ENCODE assay signal across 15 mouse cellular contexts in genomic region chr3:79984542-79984941, GRCm38 (mm10).
DNase-seq lines count a peak whose midpoint lies in the region; ATAC-seq and TF ChIP-seq lines count a peak whose summit lies in the region.
"Had no signal": no experiment of that assay in that cellular context is flagged by ENCODE, and none has a peak within 500 bp of the region (broad histone marks: within the 10 kb centered on the region; RNA-seq: fewer than 3 reads in every experiment).

No protein-coding gene starts in this region.

- no peak for DNase-seq in gastrocnemius, adult 2 months
- no peak for DNase-seq in gastrocnemius, postnatal 36 days
- peak; percentile 3 for DNase-seq in CD4-positive, CD25-positive, alpha-beta regulatory T cell, adult 2 months (ENCODE audit: low read depth, low spot score)
- peak; percentile 40 for DNase-seq in lung, postnatal 25 days (ENCODE audit: low spot score)
- DNase-seq in frontal cortex, postnatal 36 days (ENCODE audit: low spot score in 2 of 2): no peak
- no peak for DNase-seq in spleen, postnatal 36 days (ENCODE audit: low spot score in 2 of 2)
- DNase-seq: cerebellum, postnatal 36 days; forebrain, postnatal 0 days; right cerebral cortex, postnatal 4 days had no signal

- 29% methylated on average over 1 of the region's 1 CpGs for WGBS in heart, embryonic 16.5 days
- WGBS in kidney, embryonic 14.5 days: 48% methylated on average over 1 of the region's 1 CpGs

- no peak for TF ChIP-seq CTCF in gastrocnemius, adult 2 months (IDR thresholded peaks at IDR 0.05)

- H3K4me3 ChIP-seq in gastrocnemius, adult 2 months: no peak overlapping the region
- no peak overlapping the region for H3K4me3 ChIP-seq in heart, embryonic 16.5 days (ENCODE audit: low read length)
- no peak overlapping the region for H3K4me3 ChIP-seq in kidney, embryonic 14.5 days (ENCODE audit: low read length)
- H3K4me3 ChIP-seq: embryonic facial prominence, embryonic 15.5 days had no signal

- no peaks in the 10 kb centered on the region for H3K9me3 ChIP-seq in heart, embryonic 16.5 days (replicated peaks; ENCODE audit: control insufficient read depth, low read length)
- no peaks in the 10 kb centered on the region for H3K9me3 ChIP-seq in kidney, embryonic 14.5 days (ENCODE audit: control insufficient read depth, low read length)
- H3K9me3 ChIP-seq: embryonic facial prominence, embryonic 15.5 days had no signal

- ATAC-seq in heart, embryonic 16.5 days (replicated peaks; ENCODE audit: extremely low read depth, insufficient read depth, low FRiP score): no peak
- ATAC-seq in kidney, embryonic 14.5 days (ENCODE audit: low FRiP score, low TSS enrichment): no peak
- ATAC-seq: forebrain, postnatal 0 days; intestine, postnatal 0 days had no signal

- H3K9ac ChIP-seq in heart, embryonic 16.5 days (ENCODE audit: low read length): no peak overlapping the region
- no peak overlapping the region for H3K9ac ChIP-seq in kidney, embryonic 14.5 days (ENCODE audit: low read depth, low read length)
- H3K9ac ChIP-seq: embryonic facial prominence, embryonic 15.5 days; forebrain, postnatal 0 days had no signal

- intact Hi-C loops in gastrocnemius, adult 2 months (cut with DNase I): no loop called here
- intact Hi-C loops in gastrocnemius, postnatal 36 days (cut with DNase I): loop anchor here (10.0 kb wide), 1 partner anchor 70 kb away; no protein-coding TSS in a partner anchor

- no peaks in the 10 kb centered on the region for H3K36me3 ChIP-seq in heart, embryonic 16.5 days (ENCODE audit: control insufficient read depth, insufficient read depth)
- H3K36me3 ChIP-seq in kidney, embryonic 14.5 days (ENCODE audit: control insufficient read depth, insufficient read depth, low read length): no peaks in the 10 kb centered on the region
- H3K36me3 ChIP-seq: embryonic facial prominence, embryonic 15.5 days had no signal

- peaks cover 19% of the 10 kb centered on the region for H3K4me1 ChIP-seq in heart, embryonic 16.5 days (ENCODE audit: control insufficient read depth, insufficient read depth, low read length)
- H3K4me1 ChIP-seq in kidney, embryonic 14.5 days (ENCODE audit: control insufficient read depth, insufficient read depth, low read length): no peaks in the 10 kb centered on the region
- H3K4me1 ChIP-seq: embryonic facial prominence, embryonic 15.5 days had no signal

- peak overlapping the region; percentile 41; the same call in 1 of the 2 replicates for H3K27ac ChIP-seq in gastrocnemius, adult 2 months
- H3K27ac ChIP-seq in heart, embryonic 16.5 days (ENCODE audit: low read length): peak overlapping the region; percentile 54; the same call in 1 of the 2 replicates
- no peak overlapping the region for H3K27ac ChIP-seq in kidney, embryonic 14.5 days (ENCODE audit: low read depth, low read length)
- H3K27ac ChIP-seq: embryonic facial prominence, embryonic 15.5 days; macrophage; stomach, postnatal 0 days had no signal

- H3K27me3 ChIP-seq in heart, embryonic 16.5 days (ENCODE audit: control insufficient read depth, insufficient read depth, low read length): no peaks in the 10 kb centered on the region
- H3K27me3 ChIP-seq in kidney, embryonic 14.5 days (ENCODE audit: control insufficient read depth, insufficient read depth, low read length): no peaks in the 10 kb centered on the region
- H3K27me3 ChIP-seq: embryonic facial prominence, embryonic 15.5 days had no signal

- no peak overlapping the region for H3K4me2 ChIP-seq in heart, embryonic 16.5 days (ENCODE audit: low read depth, low read length)
- no peak overlapping the region for H3K4me2 ChIP-seq in kidney, embryonic 14.5 days (replicated peaks; ENCODE audit: low read depth, low read length)
- H3K4me2 ChIP-seq: embryonic facial prominence, embryonic 15.5 days had no signal

Comparison
In these comparisons a context has a peak if more than half of its experiments do, and no peak if none do; other contexts are left out.
1. DNase-seq: peak in CD4-positive, CD25-positive, alpha-beta regulatory T cell, adult 2 months (single experiment) and lung, postnatal 25 days (single experiment); none in gastrocnemius, adult 2 months (single experiment), gastrocnemius, postnatal 36 days (0 of 2), frontal cortex, postnatal 36 days (0 of 2) and spleen, postnatal 36 days (0 of 2).